Mouse (Mus musculus) limb, embryonic 10.5 days (tissue): ENCODE measurements around the gene D130043K22Rik. TPM values are rescaled to one million over a fixed set of nuclear protein-coding genes. Genes with fewer than 3 reads are reported as not detected.

Experiments used
- DNase-seq: peaks from one replicate; pipeline ENCODE4 v3.0.0-alpha.2; 2017; ENCODE audit warnings: low spot score
- H3K27ac ChIP-seq: fragments of 300-500 bp; sonication (generic); 2 replicates; pipeline ENCODE4 v1.5.1; 2016; ENCODE audit warnings: mild to moderate bottlenecking
- H3K27me3 ChIP-seq: fragments of 300-500 bp; sonication (generic); 2 replicates; pipeline ENCODE4 v1.6.1; 2016; ENCODE audit warnings: low read depth, mild to moderate bottlenecking; ENCODE audit not compliant: poor library complexity, severe bottlenecking
- H3K36me3 ChIP-seq: fragments of 300-500 bp; sonication (generic); 2 replicates; pipeline ENCODE4 v1.6.1; 2016; ENCODE audit warnings: mild to moderate bottlenecking, moderate library complexity
- H3K4me1 ChIP-seq: fragments of 300-500 bp; sonication (generic); 2 replicates; pipeline ENCODE4 v1.6.1; 2016
- H3K4me3 ChIP-seq: fragments of 300-500 bp; sonication (generic); 2 replicates; pipeline ENCODE4 v1.5.1; 2016; ENCODE audit warnings: mild to moderate bottlenecking, moderate library complexity
- H3K9me3 ChIP-seq: fragments of 300-500 bp; sonication (generic); replicated peaks from 2 replicates; pipeline ENCODE4 v1.6.1; 2016; ENCODE audit warnings: mild to moderate bottlenecking
- WGBS: fragments of 180-500 bp; shearing (Covaris S2); methylation state at CpG from one replicate; pipeline ENCODE4 v1.1.7; 2016; 5-methylcytosine and 5-hydroxymethylcytosine counted together
- polyA plus RNA-seq: library from polyadenylated mRNA; unstranded; fragments of >200 nt; fragmentation: Nextera tagmentation; extraction: Ambion mirVana; gene quantifications from 2 replicates; pipeline ENCODE4 v1.2.1, GENCODE M21; 2016

Gene D130043K22Rik
- polyA plus RNA-seq, 1 experiment from 2014 or later, result 0.09 TPM

DNA sequence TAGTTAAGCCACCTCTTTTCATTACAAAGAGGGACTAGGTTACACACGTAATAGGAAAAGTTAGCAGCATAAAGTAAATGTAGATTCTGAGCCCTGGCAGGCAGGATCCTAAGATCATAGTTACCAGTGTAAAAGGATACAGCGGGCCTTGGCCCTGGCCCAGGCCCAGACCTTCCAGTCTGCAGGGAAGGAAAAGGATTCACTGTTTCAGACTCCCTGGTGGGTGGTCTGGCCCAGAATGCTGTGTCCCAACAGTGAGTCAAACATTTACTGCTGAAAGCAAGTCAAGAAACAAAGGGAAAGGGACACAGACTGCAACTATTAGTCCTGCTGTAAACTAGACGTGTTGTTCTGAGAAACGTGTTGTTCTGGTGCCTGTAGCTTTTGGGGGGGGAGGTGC is 100.6 kb downstream of the D130043K22Rik start:
- 37% methylated on average over 4 of the region's 4 CpGs for whole genome bisulfite sequencing
- Histone ChIP-seq H3K27me3 (no peaks in the 10 kb centered on the region), H3K4me1 (peaks cover 3% of the 10 kb centered on the region; the same call in 1 of the 2 replicates), H3K27ac (no peak overlapping the region), H3K9me3 (no peaks in the 10 kb centered on the region), H3K4me3 (no peak overlapping the region), H3K36me3 (no peaks in the 10 kb centered on the region)
- no peak for DNase-seq

DNA sequence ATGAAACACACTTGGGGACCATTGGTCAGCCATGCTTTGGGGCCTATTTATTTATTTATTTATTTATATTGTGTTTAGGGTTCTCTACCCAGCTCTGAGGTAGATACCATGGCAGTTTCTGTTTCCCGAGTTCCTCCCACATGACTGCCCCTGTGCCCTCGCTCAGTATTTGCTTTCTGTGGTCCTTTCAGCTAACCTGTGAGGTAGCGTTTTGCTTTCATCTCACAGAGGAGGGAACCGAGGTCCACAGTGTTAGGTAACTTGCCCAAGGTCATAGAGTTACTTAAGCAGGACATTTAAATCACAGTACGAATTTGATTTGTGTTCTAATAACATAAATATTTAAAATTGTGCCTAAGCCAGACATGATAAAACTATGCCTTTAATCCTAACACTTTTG is 102.2 kb downstream of the D130043K22Rik start:
- Histone ChIP-seq H3K4me1 (peaks cover 3% of the 10 kb centered on the region; the same call in 1 of the 2 replicates), H3K9me3 (no peaks in the 10 kb centered on the region), H3K4me3 (no peak overlapping the region), H3K27me3 (no peaks in the 10 kb centered on the region), H3K27ac (no peak overlapping the region), H3K36me3 (no peaks in the 10 kb centered on the region)
- DNase-seq, result no peak
- 84% methylated on average over 5 of the region's 5 CpGs for WGBS

DNA sequence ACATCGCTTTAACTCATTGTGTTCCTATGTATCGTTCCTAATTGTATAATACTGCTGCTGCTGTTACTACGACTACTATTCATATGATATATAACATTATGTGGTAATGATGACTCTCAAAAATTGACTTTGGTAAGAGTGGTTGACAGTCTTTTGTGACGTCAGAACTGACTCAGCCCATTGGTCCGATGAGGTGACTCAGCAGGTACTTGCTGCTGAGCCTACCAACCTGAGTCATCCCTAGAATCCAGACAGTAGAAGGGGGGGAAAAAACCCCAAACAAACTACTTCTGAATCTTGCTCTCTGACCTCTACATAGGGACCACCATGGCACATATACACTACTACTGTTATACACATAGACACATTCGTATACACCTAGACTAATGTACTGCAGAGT is 103.9 kb downstream of the D130043K22Rik start:
- Histone ChIP-seq H3K27ac (no peak overlapping the region), H3K4me3 (no peak overlapping the region), H3K36me3 (no peaks in the 10 kb centered on the region), H3K9me3 (no peaks in the 10 kb centered on the region), H3K4me1 (peaks cover 3% of the 10 kb centered on the region; the same call in 1 of the 2 replicates), H3K27me3 (no peaks in the 10 kb centered on the region)
- DNase-seq, result no peak
- WGBS, result 88% methylated on average over 6 of the region's 6 CpGs

Other genes starting within 250 kb of the D130043K22Rik start
- not detected in 2 replicates for gene Armh2, start 103.9 kb upstream of the D130043K22Rik start, polyA plus RNA-seq
- gene Gmnn, start 83.2 kb upstream of the D130043K22Rik start, polyA plus RNA-seq, result 170 and 188 TPM in 2 replicates
- gene BC005537, start 43.5 kb upstream of the D130043K22Rik start, polyA plus RNA-seq, result 10.0 and 12.5 TPM in 2 replicates
- 61.4 and 64.2 TPM in 2 replicates for gene Acot13, start 13.6 kb upstream of the D130043K22Rik start, polyA plus RNA-seq
- gene Tdp2, start 13.5 kb upstream of the D130043K22Rik start, polyA plus RNA-seq, result 74.4 and 74.5 TPM in 2 replicates
- 4.7 and 5.6 TPM in 2 replicates for gene Aldh5a1, start 92.5 kb downstream of the D130043K22Rik start, polyA plus RNA-seq
- gene Gpld1, start 98.0 kb downstream of the D130043K22Rik start, polyA plus RNA-seq, result 0.13 and 0.91 TPM in 2 replicates
- gene Mrs2, start 175.2 kb downstream of the D130043K22Rik start, polyA plus RNA-seq, result 17.5 and 18.5 TPM in 2 replicates
- 0.73 and 1.3 TPM in 2 replicates for gene Dcdc2a, start 210.9 kb downstream of the D130043K22Rik start, polyA plus RNA-seq